Mouse (Mus musculus) frontal cortex, adult 2 months (tissue): ENCODE measurements at regions not wholly inside any gene's neighbourhood (a gene's known extent, or its start where the extent isn't known, plus 50 kb on each side); places are given as distances from the start of the nearest gene placed in this dataset.

ENCODE experiments used
- DNase-seq, 2 experiments: peaks; one replicate each; pipeline ENCODE4 v3.0.0; 2022; ENCODE audit warnings: low spot score in 1 of 2; ENCODE audit errors: extremely low spot score in 1 of 2

DNA sequence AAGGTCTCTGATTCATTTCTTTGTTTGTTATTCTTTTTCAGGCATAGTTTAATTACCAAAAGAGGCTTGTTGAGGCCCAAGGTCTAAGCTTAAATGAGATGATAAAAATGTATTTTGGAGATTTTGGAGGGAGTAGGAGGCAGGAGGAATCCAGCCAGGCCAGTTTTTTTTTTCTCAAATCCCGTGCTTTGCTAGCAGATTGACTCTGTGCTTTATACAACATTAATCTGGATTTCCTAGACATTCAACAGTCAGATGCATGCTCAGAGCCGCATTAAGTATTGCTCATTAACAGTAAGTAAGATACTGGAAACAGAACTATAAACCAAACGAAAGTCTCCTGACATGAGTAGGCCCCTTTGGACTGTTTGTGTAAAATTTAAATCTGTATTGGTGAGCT, 662.9 kb upstream of the Nrsn1 start:
- peak in 1 of 2 experiments; percentile 5 for DNase-seq

- peak; percentile 33 to 79 for DNase-seq
These were observed 662.5 kb upstream of the Nrsn1 start for GRCm38 (mm10) chr13:25932810-25933209.

- DNase-seq = no peak
These were observed 662.1 kb upstream of the Nrsn1 start for GRCm38 (mm10) chr13:25932365-25932764.

DNA sequence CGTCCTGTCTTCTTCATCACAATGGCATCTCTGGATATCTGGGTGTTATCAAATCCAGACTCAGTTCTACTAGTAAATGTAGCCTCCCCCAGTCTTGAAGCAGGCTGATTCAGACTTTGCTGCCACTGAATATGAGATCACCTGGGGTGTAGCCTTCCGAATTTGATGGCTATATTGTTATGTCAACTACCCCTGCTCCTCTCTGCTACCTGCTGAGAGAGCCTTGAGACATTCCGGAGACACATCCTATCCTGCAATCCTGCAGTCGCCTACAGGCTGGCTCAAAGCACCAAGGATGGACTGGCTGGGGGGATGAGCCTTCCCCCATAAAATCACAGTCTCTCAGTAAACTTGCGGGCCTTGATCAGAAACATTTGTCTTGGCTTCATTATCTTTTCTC, 655.4 kb upstream of the Nrsn1 start:
- no peak for DNase-seq

GRCm38 (mm10) chr13:25899871-25900270, 629.6 kb upstream of the Nrsn1 start:
- DNase-seq = peak; percentile 15 to 45

DNA sequence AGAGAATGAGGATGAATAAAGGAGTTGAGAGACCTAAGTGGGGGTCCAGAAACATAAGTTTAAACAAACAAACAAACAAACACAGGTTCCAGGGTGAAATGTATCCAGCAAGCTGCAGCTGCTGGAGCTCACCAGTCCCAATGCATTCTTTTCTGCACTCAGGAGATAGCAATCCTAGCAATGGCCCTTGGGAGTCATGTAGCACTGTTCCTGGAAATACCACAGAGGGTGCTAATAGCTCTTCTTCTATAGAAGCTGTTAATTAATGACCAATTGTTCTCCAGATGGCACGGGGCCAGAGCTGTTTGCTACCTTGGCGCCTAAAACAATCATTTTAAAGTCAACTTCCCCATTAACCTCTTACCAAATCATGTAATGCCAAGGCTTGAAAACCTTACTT, 622.8 kb upstream of the Nrsn1 start:
- no peak for DNase-seq

- no peak for DNase-seq
These were observed 612.5 kb upstream of the Nrsn1 start for GRCm38 (mm10) chr13:25882818-25883217.

DNA sequence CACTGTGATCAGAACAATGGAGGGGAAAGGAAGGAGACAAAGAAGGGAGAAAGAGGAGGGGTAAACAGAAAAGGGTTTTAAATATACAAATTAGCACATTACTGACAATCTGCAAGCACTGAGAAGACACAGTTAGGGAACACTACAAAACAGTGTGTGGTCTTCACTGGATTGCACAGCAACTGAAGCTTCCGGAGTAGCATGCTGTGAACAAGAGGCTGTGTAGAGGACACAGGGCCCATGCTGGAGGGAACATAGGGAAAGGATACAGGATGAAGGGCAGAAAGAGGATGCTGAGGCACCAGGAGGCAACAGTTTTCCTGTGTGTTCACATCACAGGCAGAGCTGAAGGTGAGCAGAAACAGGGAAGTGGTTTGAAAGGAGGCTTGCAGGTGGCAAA, 598.6 kb upstream of the Nrsn1 start:
- DNase-seq = no peak

DNA sequence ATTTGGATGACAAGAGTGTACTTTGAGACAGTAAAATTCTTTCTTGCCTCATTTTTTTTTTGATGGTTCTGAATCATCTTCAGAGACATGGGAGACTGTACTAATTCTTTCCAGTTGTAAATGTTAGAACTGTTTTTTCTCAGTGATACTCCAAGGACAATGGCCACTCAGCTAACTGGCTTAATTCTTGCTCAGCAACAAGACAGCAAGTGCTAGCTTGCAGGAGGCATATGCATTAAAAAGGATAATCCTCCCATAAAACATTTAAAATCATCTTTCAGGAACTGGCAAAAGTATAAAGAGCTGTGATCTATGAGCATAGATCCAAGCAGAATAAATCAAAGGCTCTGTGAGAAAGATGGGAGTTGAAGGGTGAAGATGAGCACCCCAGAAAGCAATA, 587.9 kb upstream of the Nrsn1 start:
- no peak for DNase-seq

GRCm38 (mm10) chr13:25857569-25857968, 587.3 kb upstream of the Nrsn1 start:
- DNase-seq = no peak

DNA sequence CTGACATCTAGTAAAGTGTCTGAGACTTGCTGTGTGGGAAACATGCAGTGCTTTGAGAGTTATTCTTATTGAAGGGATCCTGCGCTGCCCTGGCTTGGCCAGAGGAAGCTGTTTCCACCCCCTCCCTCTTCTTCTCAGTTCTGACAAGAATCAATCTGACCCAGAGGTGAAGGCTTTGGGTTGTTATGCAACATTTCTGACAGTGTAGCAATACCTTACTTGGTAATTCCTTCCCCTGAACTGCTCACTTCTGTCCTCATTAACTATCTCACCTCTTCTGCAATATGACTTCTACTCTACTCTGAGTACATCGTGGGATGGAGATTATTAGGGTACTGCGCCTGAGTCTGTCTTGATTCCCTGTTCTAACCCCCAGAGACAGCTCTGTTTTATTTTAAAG, 586.8 kb upstream of the Nrsn1 start:
- no peak for DNase-seq

GRCm38 (mm10) chr13:25856549-25856948, 586.2 kb upstream of the Nrsn1 start:
- no peak for DNase-seq

DNA sequence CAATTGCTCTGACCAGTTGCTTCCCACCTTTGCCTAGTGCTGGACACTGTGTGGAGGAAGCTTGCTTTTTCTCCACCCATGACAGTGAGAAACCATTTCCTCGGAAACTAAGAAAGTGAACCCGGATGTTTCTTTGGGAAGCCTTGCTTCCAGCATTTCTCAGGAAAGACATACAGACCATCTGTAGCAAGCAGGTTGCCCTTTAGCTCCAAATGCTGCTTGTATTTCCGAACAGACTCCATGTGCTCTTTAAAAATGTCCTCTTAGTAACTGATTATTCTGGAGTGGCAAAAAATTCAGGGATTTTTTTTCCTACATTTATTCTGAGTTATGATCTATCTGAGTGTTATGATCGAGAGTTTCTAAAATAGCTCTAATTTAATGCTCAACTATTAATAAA, 577.9 kb upstream of the Nrsn1 start:
- DNase-seq = no peak

DNA sequence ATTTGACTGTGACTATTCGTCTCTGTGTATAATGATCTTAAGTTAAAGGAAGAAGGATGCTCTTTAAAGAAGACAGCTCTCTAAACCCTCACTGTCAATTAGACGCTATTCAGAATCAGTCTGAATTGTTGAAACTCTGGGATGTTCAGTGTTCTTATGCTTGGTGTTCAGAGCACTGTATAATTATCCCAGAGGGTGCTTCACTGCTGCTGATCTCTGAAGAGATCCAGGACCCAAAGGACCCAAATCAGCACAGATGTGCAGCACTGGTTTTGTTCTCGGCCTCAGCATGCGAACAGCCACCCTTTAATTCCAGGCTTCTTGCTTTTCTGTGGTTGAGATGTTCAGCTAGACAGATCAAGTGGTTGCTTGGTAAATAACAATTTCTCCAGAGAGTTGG, 567.9 kb upstream of the Nrsn1 start:
- no peak for DNase-seq

DNA sequence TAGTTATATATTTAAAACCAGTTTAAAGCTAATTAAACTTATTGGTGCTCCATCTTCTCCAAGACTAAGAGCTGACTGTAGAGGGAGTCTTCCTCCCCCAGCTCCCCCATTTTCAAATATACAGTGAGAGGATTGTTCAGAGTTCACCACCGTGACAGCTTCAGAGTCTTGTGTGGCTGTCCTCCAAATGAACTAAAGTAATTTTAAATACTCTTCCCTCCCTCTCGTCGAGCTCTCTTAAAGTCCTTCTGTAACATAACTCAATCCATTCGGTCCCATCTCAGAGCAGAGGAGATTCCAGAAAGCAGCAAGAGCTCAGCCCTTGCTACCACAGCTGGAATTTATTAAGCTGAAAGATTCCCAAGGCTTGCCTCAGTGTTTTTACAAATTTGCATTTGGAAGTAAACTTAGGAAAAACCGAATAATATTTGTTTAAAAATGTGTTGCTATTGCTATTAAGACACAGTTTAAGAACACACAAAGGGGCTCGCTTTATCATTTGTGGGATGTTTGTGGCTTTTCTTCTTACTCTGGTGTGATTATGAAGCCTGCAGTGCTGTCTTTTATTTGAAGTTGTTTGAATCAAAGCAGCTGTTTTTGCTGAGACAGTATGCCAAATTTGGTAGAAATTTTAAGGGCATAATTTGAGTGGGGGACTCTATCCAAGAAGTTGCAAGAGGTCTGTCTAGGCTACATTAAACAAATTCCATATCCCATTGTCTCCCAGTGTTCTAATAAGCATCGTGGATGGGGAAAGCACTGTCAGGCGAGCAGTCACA, 559.0 kb upstream of the Nrsn1 start:
- no peak for DNase-seq

DNA sequence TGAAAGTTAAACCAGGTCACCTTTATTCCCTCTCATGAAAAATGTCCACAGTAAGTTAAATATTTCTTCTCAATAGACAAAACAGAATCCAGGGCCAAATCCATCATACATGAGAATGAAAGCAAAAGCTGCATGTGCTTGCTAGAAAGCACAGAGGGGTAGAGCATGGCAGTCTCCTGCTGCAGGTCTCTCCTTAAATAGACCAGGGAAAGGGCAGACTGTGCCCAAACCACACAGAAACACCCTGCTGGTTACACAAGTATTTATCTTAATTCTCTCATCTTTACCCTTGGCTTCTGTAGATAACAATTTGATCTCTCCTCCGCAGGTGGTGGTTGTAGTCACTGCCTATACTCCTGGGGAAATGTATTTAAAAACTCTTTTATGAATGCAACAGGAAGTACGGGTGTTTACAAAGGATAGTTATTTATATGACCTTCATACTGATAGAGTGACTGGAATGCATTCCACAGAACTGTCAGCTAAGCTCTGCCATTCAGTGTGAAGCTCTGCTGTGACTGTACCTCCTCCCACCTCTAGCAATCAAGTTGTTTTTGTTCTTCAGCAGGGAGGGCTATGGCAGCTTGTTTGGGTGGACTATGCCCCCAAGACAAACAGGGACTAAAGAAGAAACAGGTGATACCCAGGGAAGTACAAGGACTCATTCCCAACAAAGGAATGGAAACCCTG, 538.4 kb upstream of the Nrsn1 start:
- no peak for DNase-seq

DNA sequence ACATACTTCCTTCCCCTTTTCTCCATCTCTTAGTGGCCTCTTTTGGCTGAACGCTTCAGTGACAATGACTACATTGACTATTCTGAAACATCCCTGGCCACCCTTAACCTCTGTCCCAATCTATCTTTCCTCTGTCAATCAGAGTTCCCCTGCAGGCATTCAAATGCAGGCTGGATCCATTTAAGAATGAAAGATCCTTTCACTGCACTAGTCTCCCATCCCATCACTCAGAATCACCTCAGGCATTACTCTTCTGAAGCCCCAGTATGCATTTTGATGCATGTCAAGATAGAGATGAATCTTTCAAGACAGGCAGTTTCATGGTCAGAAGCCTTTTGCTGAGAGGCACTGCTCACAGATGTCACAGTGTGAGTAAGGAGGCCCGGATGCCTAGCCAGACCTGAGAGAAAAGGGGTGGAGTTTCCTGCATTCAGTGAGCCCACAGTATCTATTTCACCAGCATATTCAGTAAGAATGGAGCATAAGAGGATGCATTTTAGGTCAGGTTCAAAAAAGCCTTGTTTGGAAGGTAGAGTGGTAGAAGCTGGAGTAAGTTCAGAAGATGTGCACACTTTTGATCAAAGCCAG, 523.0 kb upstream of the Nrsn1 start:
- no peak for DNase-seq

DNA sequence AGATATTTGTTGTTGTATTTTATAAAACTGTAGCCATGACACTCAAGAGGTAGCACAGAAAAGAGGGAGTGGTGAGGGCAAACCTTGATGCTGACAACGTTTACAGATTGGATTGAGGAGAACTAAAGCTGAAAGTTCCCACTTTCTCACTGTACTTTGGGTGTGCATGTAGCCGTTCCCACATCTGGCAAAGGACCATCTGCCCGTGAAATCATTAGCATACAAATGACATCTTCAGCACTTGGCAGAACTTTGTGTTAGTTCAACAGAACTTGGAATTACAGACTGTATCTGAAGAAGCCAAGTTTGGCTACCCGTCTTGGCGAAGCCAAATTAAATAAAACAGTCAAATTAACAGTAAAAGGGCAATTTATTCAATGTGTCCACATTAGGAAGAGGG, 510.9 kb upstream of the Nrsn1 start:
- no peak for DNase-seq

DNA sequence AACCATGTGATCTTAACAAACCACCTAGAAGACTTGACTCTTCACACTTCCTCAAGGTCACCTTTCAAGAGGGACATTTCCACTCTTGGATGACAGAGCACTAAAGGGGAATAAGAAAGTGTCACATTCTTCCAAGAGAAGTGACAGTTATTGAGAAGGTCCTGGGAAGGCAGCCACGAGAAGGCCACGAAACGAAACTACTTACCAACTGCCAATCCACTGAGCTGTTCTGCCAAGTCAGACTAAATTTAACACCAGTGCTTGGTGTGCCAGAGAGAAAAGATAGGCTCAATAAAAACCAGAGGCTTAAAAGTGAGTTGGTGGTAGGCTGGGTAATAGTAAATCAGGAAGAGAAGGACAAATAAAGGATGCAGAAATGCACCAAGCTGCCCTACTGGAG, 507.4 kb upstream of the Nrsn1 start:
- peak in 1 of 2 experiments; percentile 12 for DNase-seq

DNA sequence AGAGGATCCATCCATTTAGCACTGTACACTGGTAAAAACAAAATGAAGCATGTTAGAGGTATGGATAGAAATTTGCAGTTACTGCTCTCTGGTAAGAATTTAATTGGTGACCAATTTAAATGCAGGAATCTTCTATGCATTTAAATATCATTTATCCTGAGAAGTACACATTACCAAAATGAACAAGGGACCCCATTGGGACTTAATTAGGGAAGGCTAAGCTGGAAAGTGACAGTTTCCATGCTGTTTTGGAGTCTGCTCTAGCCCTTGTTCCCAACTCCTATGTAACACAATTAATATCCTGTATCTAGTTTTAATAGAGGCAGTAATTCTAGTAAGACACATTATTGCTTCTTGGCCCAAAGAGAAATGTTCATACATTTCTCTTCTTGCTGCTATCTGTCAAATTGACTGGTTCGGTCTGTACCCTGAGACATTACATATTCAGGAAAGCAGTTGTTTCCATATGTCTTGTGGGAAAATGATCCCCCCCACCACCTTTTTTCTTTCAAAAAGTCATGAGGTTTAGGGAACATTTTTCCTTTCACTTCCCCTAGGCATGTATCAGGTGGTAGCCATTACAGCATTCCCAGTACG, 504.4 kb upstream of the Nrsn1 start:
- DNase-seq = no peak

- DNase-seq = no peak
These were observed 484.3 kb upstream of the Nrsn1 start for GRCm38 (mm10) chr13:25754515-25755105.
